7 mouse cellular contexts compared by ENCODE assay signal in genomic region chr17:27027460-27028283, GRCm38 (mm10). TPM values are rescaled to one million over a fixed set of nuclear protein-coding genes. Genes with fewer than 3 reads are reported as not detected.
DNase-seq lines count a peak whose midpoint lies in the region; ATAC-seq lines count a peak whose summit lies in the region.

No protein-coding gene starts in this region.

- H3K27me3 ChIP-seq in heart, embryonic 11.5 days (ENCODE audit: control insufficient read depth, insufficient read depth, low read length) = no peaks in the 10 kb centered on the region
- H3K27me3 ChIP-seq in kidney, embryonic 14.5 days (ENCODE audit: control insufficient read depth, insufficient read depth, low read length) = no peaks in the 10 kb centered on the region
- no peaks in the 10 kb centered on the region for H3K27me3 ChIP-seq in stomach, embryonic 14.5 days (ENCODE audit: control insufficient read depth, insufficient read depth, low read length)

- H3K4me1 ChIP-seq in heart, embryonic 11.5 days (ENCODE audit: control insufficient read depth, insufficient read depth, low read length) = peaks cover 10% of the 10 kb centered on the region
- H3K4me1 ChIP-seq in kidney, embryonic 14.5 days (ENCODE audit: control insufficient read depth, insufficient read depth, low read length) = peaks cover 10% of the 10 kb centered on the region
- peaks cover 9% of the 10 kb centered on the region; the same call in 1 of the 2 replicates for H3K4me1 ChIP-seq in stomach, embryonic 14.5 days (ENCODE audit: control insufficient read depth, insufficient read depth, low read length)

- DNase-seq in A20 (ENCODE audit: low read depth, low spot score) = peak; percentile 84
- peak; percentile 84 for DNase-seq in CD4-positive, CD25-positive, alpha-beta regulatory T cell, adult 2 months (ENCODE audit: low read depth, low spot score)
- peak; percentile 85 for DNase-seq in cerebellum, postnatal 10 days
- DNase-seq in lung, postnatal 36 days = peak; percentile 75

- peaks cover 6% of the 10 kb centered on the region for H3K36me3 ChIP-seq in heart, embryonic 11.5 days (ENCODE audit: control insufficient read depth, insufficient read depth, low read length)
- peaks cover 27% of the 10 kb centered on the region for H3K36me3 ChIP-seq in kidney, embryonic 14.5 days (ENCODE audit: control insufficient read depth, insufficient read depth, low read length)
- peaks cover 11% of the 10 kb centered on the region for H3K36me3 ChIP-seq in stomach, embryonic 14.5 days (ENCODE audit: control insufficient read depth, insufficient read depth, low read length)

- peak overlapping the region; percentile 77 for H3K27ac ChIP-seq in heart, embryonic 11.5 days (ENCODE audit: low read depth, low read length)
- H3K27ac ChIP-seq in kidney, embryonic 14.5 days (ENCODE audit: low read depth, low read length) = peak overlapping the region; percentile 60
- peak overlapping the region; percentile 69; the same call in 1 of the 2 replicates for H3K27ac ChIP-seq in stomach, embryonic 14.5 days (ENCODE audit: low read length)

- no peaks in the 10 kb centered on the region for H3K9me3 ChIP-seq in heart, embryonic 11.5 days (replicated peaks; ENCODE audit: control insufficient read depth, low read length)
- H3K9me3 ChIP-seq in kidney, embryonic 14.5 days (ENCODE audit: control insufficient read depth, low read length) = no peaks in the 10 kb centered on the region
- H3K9me3 ChIP-seq in stomach, embryonic 14.5 days (ENCODE audit: control insufficient read depth, low read depth, low read length) = no peaks in the 10 kb centered on the region

- H3K4me2 ChIP-seq in heart, embryonic 11.5 days = peak overlapping the region; percentile 90
- H3K4me2 ChIP-seq in kidney, embryonic 14.5 days (replicated peaks; ENCODE audit: low read depth, low read length) = peak overlapping the region; percentile 93
- H3K4me2 ChIP-seq in stomach, embryonic 14.5 days (replicated peaks; ENCODE audit: low read depth, low read length) = peak overlapping the region; percentile 77

- H3K9ac ChIP-seq in heart, embryonic 11.5 days (ENCODE audit: low read depth, low read length) = peak overlapping the region; percentile 98
- H3K9ac ChIP-seq in kidney, embryonic 14.5 days (ENCODE audit: low read depth, low read length) = peak overlapping the region; percentile 88
- peak overlapping the region; percentile 96 for H3K9ac ChIP-seq in stomach, embryonic 14.5 days (replicated peaks; ENCODE audit: low read depth, low read length)

- no peak for ATAC-seq in heart, embryonic 11.5 days (replicated peaks; ENCODE audit: insufficient number of reproducible peaks, low FRiP score, low TSS enrichment)
- ATAC-seq in kidney, embryonic 14.5 days (ENCODE audit: low FRiP score, low TSS enrichment) = peak; percentile 17
- ATAC-seq in stomach, embryonic 14.5 days (ENCODE audit: insufficient number of reproducible peaks, insufficient read depth, low FRiP score, low read depth) = peak; percentile 19; the same call in 1 of the 2 replicates

- WGBS in heart, embryonic 11.5 days (ENCODE audit: insufficient replicate concordance) = 35% methylated on average over 12 of the region's 12 CpGs
- 23% methylated on average over 12 of the region's 12 CpGs for WGBS in kidney, embryonic 14.5 days
- WGBS in stomach, embryonic 14.5 days = 25% methylated on average over 12 of the region's 12 CpGs

- peak overlapping the region; percentile 79 for H3K4me3 ChIP-seq in heart, embryonic 11.5 days (ENCODE audit: low read depth, low read length)
- peak overlapping the region; percentile 70 for H3K4me3 ChIP-seq in kidney, embryonic 14.5 days (ENCODE audit: low read length)
- H3K4me3 ChIP-seq in stomach, embryonic 14.5 days (ENCODE audit: low read depth, low read length) = peak overlapping the region; percentile 84

RNA-seq across cellular contexts. Expression of gene Bak1, which starts 1.1 kb away (rescaled TPM):
- polyA plus RNA-seq in heart, embryonic 11.5 days (2014; fragmentation: Nextera tagmentation; extraction: Ambion mirVana) = 11.0 and 11.4 TPM in 2 replicates
- 11.1 and 16.0 TPM in 2 replicates for polyA plus RNA-seq in kidney, embryonic 14.5 days (2014; fragmentation: Nextera tagmentation; extraction: Ambion mirVana)
- 8.6 and 10.4 TPM in 2 replicates for polyA plus RNA-seq in stomach, embryonic 14.5 days (2014; fragmentation: Nextera tagmentation; extraction: Ambion mirVana)

RNA-seq across cellular contexts. Expression of gene Itpr3, which starts 29.4 kb away (rescaled TPM):
- 2.1 and 2.2 TPM in 2 replicates for polyA plus RNA-seq in heart, embryonic 11.5 days (2014; fragmentation: Nextera tagmentation; extraction: Ambion mirVana)
- polyA plus RNA-seq in kidney, embryonic 14.5 days (2014; fragmentation: Nextera tagmentation; extraction: Ambion mirVana) = 5.3 and 9.9 TPM in 2 replicates
- 11.5 and 13.3 TPM in 2 replicates for polyA plus RNA-seq in stomach, embryonic 14.5 days (2014; fragmentation: Nextera tagmentation; extraction: Ambion mirVana)

RNA-seq across cellular contexts. Expression of gene Zbtb9, which starts 54.7 kb away (rescaled TPM):
- 6.8 and 7.9 TPM in 2 replicates for polyA plus RNA-seq in heart, embryonic 11.5 days (2014; fragmentation: Nextera tagmentation; extraction: Ambion mirVana)
- 6.3 and 12.8 TPM in 2 replicates for polyA plus RNA-seq in kidney, embryonic 14.5 days (2014; fragmentation: Nextera tagmentation; extraction: Ambion mirVana)
- 9.8 and 10.5 TPM in 2 replicates for polyA plus RNA-seq in stomach, embryonic 14.5 days (2014; fragmentation: Nextera tagmentation; extraction: Ambion mirVana)
